Mouse (Mus musculus): ENCODE measurements around the gene Olfr287.
A peak's percentile ranks its signal among the peaks of the same experiment; 100 is the strongest.

Gene Olfr287

DNA sequence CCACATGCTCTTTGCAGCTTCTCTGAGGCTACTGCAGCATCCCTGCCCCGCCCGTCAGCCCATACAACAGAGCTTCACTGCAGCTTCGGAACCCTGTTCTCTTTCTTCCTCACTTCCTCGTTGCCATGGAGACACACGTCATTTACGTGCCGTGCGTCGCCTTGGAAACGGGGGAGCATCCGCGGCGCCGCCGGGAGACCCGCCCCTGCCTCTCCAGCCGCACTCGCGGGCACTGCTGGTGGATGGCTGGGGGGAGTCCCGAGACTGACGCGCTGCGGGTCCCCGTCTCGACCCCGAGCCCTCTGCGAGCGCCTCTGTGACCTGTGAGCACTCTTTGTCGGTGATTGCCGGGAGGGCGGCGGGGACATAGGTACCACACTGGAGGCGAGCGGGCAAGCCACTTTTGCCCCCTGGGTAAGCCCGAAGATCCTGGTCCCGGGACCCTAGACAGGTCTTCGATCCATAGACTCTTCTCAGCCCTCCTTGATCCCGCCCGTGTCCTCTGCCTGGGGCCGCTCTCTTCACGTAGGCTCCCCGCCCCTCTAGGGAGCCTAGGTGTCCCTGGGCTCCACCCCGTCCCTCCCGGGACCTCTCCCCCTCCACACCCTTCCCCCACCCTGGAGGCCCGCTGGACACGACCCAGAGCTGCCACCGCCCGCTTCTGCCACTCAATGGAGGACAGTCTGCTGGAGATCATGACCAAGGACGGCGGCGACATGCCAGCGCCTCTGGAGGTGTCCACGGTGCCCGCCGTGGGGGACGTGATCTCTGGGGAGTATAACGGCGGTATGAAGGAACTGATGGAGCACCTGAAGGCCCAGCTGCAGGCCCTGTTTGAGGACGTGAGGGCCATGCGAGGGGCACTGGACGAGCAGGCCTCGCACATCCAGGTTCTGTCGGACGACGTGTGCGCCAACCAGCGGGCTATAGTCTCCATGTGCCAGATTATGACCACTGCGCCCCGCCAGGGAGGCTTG, 52.9 kb downstream of the Olfr287 start:
- DNase-seq (ENCODE audit: low spot score), result peak; percentile 72

GRCm38 (mm10) chr15:98166963-98167644, 53.8 kb downstream of the Olfr287 start, which contains the start of gene Ccdc184:
TSS of gene Ccdc184 (plus strand) at chr15:98167158.
- no peak for DNase-seq (ENCODE audit: low spot score)

- no peak for DNase-seq (ENCODE audit: low spot score)
Observed at GRCm38 (mm10) chr15:98165525-98165924, 55.3 kb downstream of the Olfr287 start, which contains the start of gene Asb8. TSS of gene Asb8 (minus strand) at chr15:98165625.

- DNase-seq (ENCODE audit: low spot score), result no peak
Observed at GRCm38 (mm10) chr15:98162561-98162960, 58.3 kb downstream of the Olfr287 start.

GRCm38 (mm10) chr15:98161026-98161805, 59.6 kb downstream of the Olfr287 start:
- DNase-seq (ENCODE audit: low spot score), result no peak

DNA sequence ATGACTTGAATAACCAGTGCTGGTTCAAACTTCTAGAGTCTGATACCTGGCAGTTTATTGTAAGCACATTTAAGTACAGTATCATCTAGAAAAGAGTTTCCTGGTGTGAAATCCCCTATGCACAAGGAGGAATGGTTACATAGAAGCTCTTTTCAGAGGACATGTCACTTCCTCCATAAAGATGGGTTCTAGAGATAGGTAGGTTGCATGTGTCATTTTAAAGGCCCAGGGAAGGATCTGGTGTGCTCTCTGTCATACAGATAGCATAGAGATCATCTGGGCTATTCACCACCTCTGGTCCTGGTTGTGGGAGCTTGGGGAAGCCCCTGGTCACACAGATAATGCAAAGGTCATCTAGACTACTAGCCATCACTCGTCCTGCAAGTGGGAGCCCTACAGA, 63.6 kb downstream of the Olfr287 start:
- no peak for DNase-seq (ENCODE audit: low spot score)
